Mouse (Mus musculus) spleen, adult 12 weeks (tissue): ENCODE measurements around the gene B3gnt9.
"Not testable (repeated sequence)": the region's sequence is repeated elsewhere in the genome, so short reads cannot be mapped to it uniquely, and the experiment has no call there.

ENCODE experiments used
- DNase-seq: peaks from one replicate; pipeline ENCODE4 v3.0.0; 2022; ENCODE audit warnings: low spot score

Gene B3gnt9

GRCm38 (mm10) chr8:105258911-105259720 lies 4.2 kb upstream of the B3gnt9 start:
- DNase-seq, result no peak

- no peak for DNase-seq
Measured at GRCm38 (mm10) chr8:105257318-105258114, 2.6 kb upstream of the B3gnt9 start.

- peak; percentile 81 for DNase-seq
Measured at GRCm38 (mm10) chr8:105254152-105254965, 594 bp downstream of the B3gnt9 start.

DNA sequence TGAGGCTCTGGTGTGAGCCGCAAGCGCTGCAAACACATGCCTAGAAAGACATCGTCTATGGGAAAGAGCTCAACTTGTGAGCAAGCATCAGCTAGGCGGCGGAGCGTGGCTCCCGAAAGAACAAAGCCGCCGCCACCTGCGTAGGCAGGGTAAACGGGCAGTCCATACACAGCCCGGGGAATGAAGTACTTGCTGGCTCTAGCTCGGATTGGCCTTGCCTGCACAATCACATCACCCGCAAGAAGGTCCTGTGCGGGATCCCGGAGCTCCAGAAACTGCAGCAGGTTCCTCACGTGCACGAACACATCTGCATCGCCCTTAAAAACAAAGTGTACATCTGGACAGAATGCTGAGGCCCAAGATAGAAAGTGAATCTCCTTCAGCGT lies 1.2 kb downstream of the B3gnt9 start:
- DNase-seq, result no peak

DNA sequence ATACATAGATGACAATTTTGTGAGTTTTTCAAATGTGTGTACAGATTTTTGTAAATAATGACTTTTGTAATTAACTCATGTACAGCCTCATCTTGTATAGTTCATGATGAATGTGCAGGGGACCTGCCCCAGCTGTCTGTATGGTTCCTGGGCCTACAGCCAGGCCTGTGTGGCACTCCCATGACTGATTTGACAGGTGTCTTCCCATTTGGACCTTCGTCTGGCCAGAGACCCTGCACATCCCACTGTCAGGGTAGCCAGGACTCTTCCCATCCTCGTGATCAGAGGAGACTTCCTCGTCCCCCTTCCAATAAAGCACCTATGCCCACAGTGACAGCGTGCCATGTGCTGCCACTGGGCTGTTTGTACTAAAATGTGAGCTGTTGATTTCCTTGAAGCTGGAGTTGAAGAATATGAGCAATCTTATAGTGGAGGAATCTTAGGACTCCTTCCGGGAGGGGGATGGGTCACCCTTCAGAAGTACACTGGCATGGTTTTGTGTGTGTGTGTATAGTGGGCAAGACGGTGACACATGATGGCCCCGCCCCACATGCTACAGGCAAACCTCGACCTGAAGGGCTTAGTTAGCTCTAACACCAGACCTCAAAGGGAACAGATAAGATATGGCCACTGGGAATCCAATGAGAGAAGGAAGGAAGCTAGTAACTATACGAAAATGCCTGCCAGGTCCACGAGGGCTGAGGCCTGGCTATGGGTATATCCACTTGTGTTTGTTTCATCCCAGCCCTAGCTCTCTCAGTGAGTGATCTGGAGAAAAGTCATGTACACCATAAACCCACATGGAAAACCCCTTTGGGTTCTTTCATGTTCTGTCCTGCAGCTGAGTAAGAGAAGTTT lies 2.0 kb downstream of the B3gnt9 start:
- DNase-seq, result no peak

GRCm38 (mm10) chr8:105251954-105252353 lies 3.0 kb downstream of the B3gnt9 start:
- no peak for DNase-seq

DNA sequence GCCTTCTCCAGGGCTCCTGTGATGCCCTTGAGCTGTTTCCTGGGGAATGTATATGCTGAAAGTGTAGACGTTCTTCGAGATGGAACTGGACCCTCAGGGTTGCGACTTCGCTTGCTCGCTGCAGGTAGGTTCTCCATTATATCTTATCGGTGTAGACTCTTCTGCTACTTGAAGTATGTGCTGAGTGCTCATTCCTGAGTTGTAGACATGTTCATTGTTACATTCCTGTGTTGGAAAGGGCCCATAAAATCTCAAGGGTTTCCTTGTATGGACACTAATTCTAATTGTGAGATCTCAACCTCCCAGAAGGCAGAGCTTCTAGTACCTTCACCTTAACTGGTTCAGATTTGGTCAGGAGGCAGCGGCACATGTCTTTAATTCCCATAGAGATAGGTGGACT lies 13.9 kb downstream of the B3gnt9 start:
- DNase-seq, result no peak

GRCm38 (mm10) chr8:105237442-105238142 lies 17.4 kb downstream of the B3gnt9 start:
- DNase-seq, result no peak

GRCm38 (mm10) chr8:105235206-105235605 lies 19.7 kb downstream of the B3gnt9 start:
- DNase-seq, result no peak

GRCm38 (mm10) chr8:105233126-105233935 lies 21.6 kb downstream of the B3gnt9 start:
- DNase-seq, result no peak

GRCm38 (mm10) chr8:105232321-105232693 lies 22.6 kb downstream of the B3gnt9 start:
- not testable (repeated sequence) for DNase-seq

GRCm38 (mm10) chr8:105231503-105232320 lies 23.2 kb downstream of the B3gnt9 start:
- DNase-seq, result no peak

- DNase-seq, result peak; percentile 4
Measured at GRCm38 (mm10) chr8:105225917-105226316, 29.0 kb downstream of the B3gnt9 start.

GRCm38 (mm10) chr8:105225272-105225593 lies 29.7 kb downstream of the B3gnt9 start:
- no peak for DNase-seq

- DNase-seq, result peak; percentile 98
Measured at GRCm38 (mm10) chr8:105224413-105225271, 30.3 kb downstream of the B3gnt9 start, which contains the start of gene D230025D16Rik. TSS of gene D230025D16Rik (plus strand) at chr8:105225145.

DNA sequence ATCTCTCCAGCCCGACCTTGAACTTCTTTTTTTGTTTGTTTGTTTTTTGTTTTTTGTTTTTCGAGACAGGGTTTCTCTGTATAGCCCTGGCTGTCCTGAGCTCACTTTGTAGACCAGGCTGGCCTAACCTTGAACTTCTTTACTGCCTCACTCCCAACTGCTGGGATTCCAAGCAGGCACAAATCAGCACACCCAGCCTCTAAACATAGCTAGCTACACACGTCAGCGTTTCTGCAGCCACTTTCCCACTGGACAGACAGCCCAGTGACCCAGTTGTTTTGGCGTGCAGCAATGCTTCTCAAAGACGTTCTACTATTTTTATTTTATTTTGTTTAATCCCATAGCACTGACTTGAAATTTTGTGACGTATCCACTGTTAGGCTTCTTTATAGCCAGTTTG lies 31.1 kb downstream of the B3gnt9 start:
- no peak for DNase-seq

GRCm38 (mm10) chr8:105217926-105218522 lies 36.9 kb downstream of the B3gnt9 start:
- no peak for DNase-seq

GRCm38 (mm10) chr8:105214104-105214503 lies 40.8 kb downstream of the B3gnt9 start:
- no peak for DNase-seq
